Mouse (Mus musculus): ENCODE measurements at regions not wholly inside any gene's neighbourhood (a gene's known extent, or its start where the extent isn't known, plus 50 kb on each side); places are given as distances from the start of the nearest gene placed in this dataset.

DNA sequence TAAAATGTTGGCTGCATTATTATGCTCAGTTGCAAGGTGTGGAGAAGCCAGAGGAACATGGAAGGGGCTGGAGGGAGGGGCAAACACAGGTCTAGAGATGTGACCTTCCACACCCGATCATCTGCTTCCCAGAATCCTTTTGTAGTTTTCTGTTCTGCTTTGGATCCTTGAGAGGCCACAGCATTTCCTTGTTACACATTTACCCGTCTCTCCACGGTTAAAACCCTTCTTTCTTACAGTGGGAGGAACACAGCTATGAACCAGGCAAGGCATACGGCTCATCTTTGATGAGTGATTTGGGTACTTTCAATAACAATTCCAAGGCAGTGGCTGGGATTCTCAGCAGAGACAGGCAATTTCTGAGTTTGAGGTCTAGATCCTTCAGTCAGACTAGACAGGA lies 53.6 kb upstream of the Ubr2 start:
- H3K27ac ChIP-seq (ENCODE audit: control insufficient read depth, insufficient read depth, low read length) = no peak overlapping the region
- no peaks in the 10 kb centered on the region for H3K27me3 ChIP-seq (ENCODE audit: control insufficient read depth, insufficient read depth, low read length)
- 97% methylated on average over 4 of the region's 4 CpGs for WGBS
- TF ChIP-seq POLR2A (IDR thresholded peaks at IDR 0.05; ENCODE audit: control insufficient read depth, extremely low read depth, insufficient read depth, low read length, poor library complexity) = no peak
- TF ChIP-seq CTCF (IDR thresholded peaks at IDR 0.05; ENCODE audit: borderline replicate concordance, control insufficient read depth, extremely low read depth, insufficient read depth, low read length, poor library complexity) = no peak
- no peak for DNase-seq
- H3K36me3 ChIP-seq (ENCODE audit: control insufficient read depth, insufficient read depth, low read length) = no peaks in the 10 kb centered on the region
- H3K4me1 ChIP-seq (replicated peaks; ENCODE audit: control insufficient read depth, insufficient read depth, low read length) = no peaks in the 10 kb centered on the region
- H3K4me3 ChIP-seq (ENCODE audit: control insufficient read depth, insufficient read depth, low read length) = no peak overlapping the region

DNA sequence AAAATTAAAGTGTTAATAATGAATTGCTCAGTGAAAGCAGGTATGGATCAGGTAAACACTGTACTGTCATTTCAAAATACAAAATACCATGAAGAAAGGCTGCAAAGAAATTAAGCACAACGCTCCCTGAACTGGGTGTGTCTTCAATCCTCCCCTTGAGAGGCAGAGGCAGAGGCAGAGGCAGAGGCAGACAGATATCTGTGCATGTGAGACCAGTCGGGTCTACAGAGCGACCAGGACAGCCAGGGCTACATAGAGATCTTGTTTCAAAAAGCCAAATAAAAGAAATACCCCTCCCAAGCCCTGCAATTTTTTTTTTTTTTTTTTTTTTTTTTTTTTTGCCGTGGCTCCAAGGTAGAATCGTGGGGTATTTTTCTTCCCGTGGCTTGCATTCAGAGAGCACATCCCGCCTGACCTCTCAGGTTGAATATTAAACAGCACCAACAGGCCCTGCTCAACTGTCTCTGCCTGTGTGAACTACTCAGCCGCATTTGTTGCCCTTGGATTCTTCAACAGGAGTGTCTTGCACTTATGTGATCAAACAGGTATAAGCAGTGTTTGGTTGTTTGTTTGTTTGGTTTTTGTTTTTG lies 50.8 kb upstream of the Ubr2 start:
- H3K27ac ChIP-seq (ENCODE audit: control insufficient read depth, insufficient read depth, low read length) = no peak overlapping the region
- DNase-seq = no peak
- 94% methylated on average over 8 of the region's 8 CpGs for WGBS
- H3K4me1 ChIP-seq (replicated peaks; ENCODE audit: control insufficient read depth, insufficient read depth, low read length) = no peaks in the 10 kb centered on the region
- no peaks in the 10 kb centered on the region for H3K27me3 ChIP-seq (ENCODE audit: control insufficient read depth, insufficient read depth, low read length)
- TF ChIP-seq CTCF (IDR thresholded peaks at IDR 0.05; ENCODE audit: borderline replicate concordance, control insufficient read depth, extremely low read depth, insufficient read depth, low read length, poor library complexity) (no peak), POLR2A (IDR thresholded peaks at IDR 0.05; ENCODE audit: control insufficient read depth, extremely low read depth, insufficient read depth, low read length, poor library complexity) (no peak)
- H3K4me3 ChIP-seq (ENCODE audit: control insufficient read depth, insufficient read depth, low read length) = no peak overlapping the region
- H3K36me3 ChIP-seq (ENCODE audit: control insufficient read depth, insufficient read depth, low read length) = no peaks in the 10 kb centered on the region

Measured in thymus, adult 2 months (tissue).